Mouse (Mus musculus) stomach, embryonic 15.5 days (tissue): ENCODE measurements at regions not wholly inside any gene's neighbourhood (a gene's known extent, or its start where the extent isn't known, plus 50 kb on each side); places are given as distances from the start of the nearest gene placed in this dataset.

Source experiments
- ATAC-seq: fragments of 200-750 bp; cut with Nextera tagmentation; 2 replicates; pipeline ENCODE4 v1.8.0; 2017; ENCODE audit warnings: low read depth, moderate number of reproducible peaks, moderate TSS enrichment; ENCODE audit not compliant: insufficient read depth, low FRiP score
- H3K27ac ChIP-seq: fragments of 300-500 bp; sonication (generic); 2 replicates; pipeline ENCODE4 v1.5.1; 2015; ENCODE audit warnings: mild to moderate bottlenecking, inconsistent platforms
- H3K27me3 ChIP-seq: fragments of 300-500 bp; sonication (generic); replicated peaks from 2 replicates; pipeline ENCODE4 v1.6.1; 2015; ENCODE audit warnings: inconsistent platforms
- H3K36me3 ChIP-seq: fragments of 300-500 bp; sonication (generic); 2 replicates; pipeline ENCODE4 v1.6.1; 2015; ENCODE audit warnings: inconsistent platforms
- H3K4me1 ChIP-seq: fragments of 300-500 bp; sonication (generic); 2 replicates; pipeline ENCODE4 v1.6.1; 2015; ENCODE audit warnings: inconsistent platforms
- H3K4me2 ChIP-seq: fragments of 300-500 bp; sonication (generic); 2 replicates; pipeline ENCODE4 v1.6.1; 2015; ENCODE audit warnings: mild to moderate bottlenecking, inconsistent platforms
- H3K4me3 ChIP-seq: fragments of 300-500 bp; sonication (generic); replicated peaks from 2 replicates; pipeline ENCODE4 v1.5.1; 2015; ENCODE audit warnings: inconsistent platforms
- H3K9ac ChIP-seq: fragments of 300-500 bp; sonication (generic); 2 replicates; pipeline ENCODE4 v1.6.1; 2015; ENCODE audit warnings: inconsistent platforms
- H3K9me3 ChIP-seq: fragments of 300-500 bp; sonication (generic); 2 replicates; pipeline ENCODE4 v1.6.1; 2016; ENCODE audit warnings: inconsistent platforms
- WGBS: fragments of 180-500 bp; shearing (Covaris S2); methylation state at CpG from one replicate; pipeline ENCODE4 v1.1.7; 2015; 5-methylcytosine and 5-hydroxymethylcytosine counted together

GRCm38 (mm10) chr9:92661938-92662337 is 119.9 kb downstream of the Plod2 start:
- no peak overlapping the region for H3K4me2 ChIP-seq
- H3K27me3 ChIP-seq, result no peaks in the 10 kb centered on the region
- H3K27ac ChIP-seq, result no peak overlapping the region
- WGBS, result 45% methylated on average over 2 of the region's 2 CpGs
- H3K9ac ChIP-seq, result no peak overlapping the region
- ATAC-seq, result peak; percentile 71
- no peaks in the 10 kb centered on the region for H3K36me3 ChIP-seq
- H3K9me3 ChIP-seq, result no peaks in the 10 kb centered on the region
- no peak overlapping the region for H3K4me3 ChIP-seq
- H3K4me1 ChIP-seq, result no peaks in the 10 kb centered on the region

DNA sequence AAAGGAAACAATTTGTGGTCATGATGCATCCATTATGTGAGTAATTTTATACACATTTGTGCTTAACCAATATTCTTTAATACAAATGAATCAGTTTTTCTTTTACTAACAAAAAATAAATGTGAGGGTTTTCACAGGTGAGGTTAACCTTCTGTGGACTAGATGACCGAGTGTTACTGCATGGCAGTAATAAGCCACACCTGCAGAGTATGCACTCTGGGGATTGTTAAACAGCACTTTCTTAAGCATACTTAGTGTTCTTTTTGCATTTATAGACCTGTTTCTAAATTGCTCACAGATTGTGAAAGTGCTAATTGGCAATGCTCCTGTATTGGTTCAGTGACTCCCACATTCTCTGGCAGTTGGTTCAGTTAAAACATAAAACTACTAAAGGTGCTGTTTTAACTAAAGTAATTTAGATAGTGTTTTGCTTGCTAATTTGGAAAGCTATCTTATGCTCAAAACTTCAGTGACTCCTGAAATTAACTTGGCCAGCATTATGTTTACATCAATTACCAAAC is 125.4 kb downstream of the Plod2 start:
- H3K4me2 ChIP-seq, result no peak overlapping the region
- WGBS, result 74% methylated on average over 1 of the region's 1 CpGs
- H3K4me1 ChIP-seq, result no peaks in the 10 kb centered on the region
- H3K9me3 ChIP-seq, result no peaks in the 10 kb centered on the region
- no peaks in the 10 kb centered on the region for H3K27me3 ChIP-seq
- ATAC-seq, result no peak
- H3K36me3 ChIP-seq, result no peaks in the 10 kb centered on the region
- H3K27ac ChIP-seq, result no peak overlapping the region
- H3K4me3 ChIP-seq, result no peak overlapping the region
- no peak overlapping the region for H3K9ac ChIP-seq

GRCm38 (mm10) chr9:92671966-92672365 is 129.9 kb downstream of the Plod2 start:
- H3K4me3 ChIP-seq, result no peak overlapping the region
- no peak overlapping the region for H3K9ac ChIP-seq
- no peaks in the 10 kb centered on the region for H3K4me1 ChIP-seq
- no peaks in the 10 kb centered on the region for H3K36me3 ChIP-seq
- H3K4me2 ChIP-seq, result no peak overlapping the region
- H3K9me3 ChIP-seq, result no peaks in the 10 kb centered on the region
- no peaks in the 10 kb centered on the region for H3K27me3 ChIP-seq
- no peak overlapping the region for H3K27ac ChIP-seq
- 74% methylated on average over 3 of the region's 3 CpGs for WGBS
- ATAC-seq, result no peak

- H3K27ac ChIP-seq, result peak overlapping the region; percentile 68; the same call in 1 of the 2 replicates
- no peak overlapping the region; the same call in 1 of the 2 replicates for H3K4me2 ChIP-seq
- peak; percentile 82 for ATAC-seq
These were observed 152.5 kb downstream of the Plod2 start for GRCm38 (mm10) chr9:92694361-92695016.

GRCm38 (mm10) chr9:92697971-92698370 is 155.9 kb downstream of the Plod2 start:
- Histone ChIP-seq H3K4me3 (no peak overlapping the region), H3K36me3 (no peaks in the 10 kb centered on the region), H3K4me1 (no peaks in the 10 kb centered on the region), H3K27ac (no peak overlapping the region), H3K9me3 (no peaks in the 10 kb centered on the region), H3K9ac (no peak overlapping the region), H3K4me2 (no peak overlapping the region), H3K27me3 (no peaks in the 10 kb centered on the region)
- WGBS, result 58% methylated on average over 3 of the region's 3 CpGs
- ATAC-seq, result no peak

More at GRCm38 (mm10) chr9:92694361-92695016, 152.5 kb downstream of the Plod2 start:
- H3K4me1 ChIP-seq, result no peaks in the 10 kb centered on the region
- no peaks in the 10 kb centered on the region for H3K27me3 ChIP-seq
- no peaks in the 10 kb centered on the region for H3K36me3 ChIP-seq
- no peak overlapping the region for H3K4me3 ChIP-seq
- no peak overlapping the region for H3K9ac ChIP-seq
- no peaks in the 10 kb centered on the region for H3K9me3 ChIP-seq
- 27% methylated on average over 6 of the region's 6 CpGs for WGBS

GRCm38 (mm10) chr9:92704752-92705151 is 162.7 kb downstream of the Plod2 start:
- H3K9ac ChIP-seq, result no peak overlapping the region
- H3K36me3 ChIP-seq, result no peaks in the 10 kb centered on the region
- no peaks in the 10 kb centered on the region for H3K9me3 ChIP-seq
- WGBS, result 74% methylated on average over 2 of the region's 2 CpGs
- H3K4me1 ChIP-seq, result no peaks in the 10 kb centered on the region
- H3K4me2 ChIP-seq, result no peak overlapping the region
- ATAC-seq, result no peak
- H3K27me3 ChIP-seq, result no peaks in the 10 kb centered on the region
- H3K4me3 ChIP-seq, result no peak overlapping the region
- H3K27ac ChIP-seq, result no peak overlapping the region

DNA sequence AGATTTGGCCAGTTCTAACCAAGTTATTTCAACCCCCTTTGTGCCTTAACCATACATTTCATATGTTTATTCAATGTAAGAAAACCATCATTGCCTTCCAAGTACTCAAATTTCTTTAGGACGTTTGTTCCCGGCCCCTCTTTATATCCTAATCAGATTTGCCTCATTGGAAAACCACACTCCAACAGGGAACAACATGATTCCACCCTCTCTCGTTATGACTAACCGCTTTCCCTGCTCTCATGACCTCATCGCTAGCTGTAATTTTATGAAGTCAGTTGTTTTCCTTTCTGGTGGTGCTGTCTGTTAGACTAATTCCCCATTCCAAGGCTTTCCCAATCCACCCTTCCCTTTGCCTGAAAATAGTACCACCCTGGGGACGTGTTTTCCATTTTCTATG is 165.0 kb downstream of the Plod2 start:
- H3K27ac ChIP-seq, result no peak overlapping the region
- no peak overlapping the region for H3K9ac ChIP-seq
- no peak for ATAC-seq
- WGBS, result 72% methylated on average over 6 of the region's 6 CpGs
- no peaks in the 10 kb centered on the region for H3K36me3 ChIP-seq
- H3K4me3 ChIP-seq, result no peak overlapping the region
- H3K27me3 ChIP-seq, result no peaks in the 10 kb centered on the region
- no peak overlapping the region for H3K4me2 ChIP-seq
- no peaks in the 10 kb centered on the region for H3K4me1 ChIP-seq
- no peaks in the 10 kb centered on the region for H3K9me3 ChIP-seq

DNA sequence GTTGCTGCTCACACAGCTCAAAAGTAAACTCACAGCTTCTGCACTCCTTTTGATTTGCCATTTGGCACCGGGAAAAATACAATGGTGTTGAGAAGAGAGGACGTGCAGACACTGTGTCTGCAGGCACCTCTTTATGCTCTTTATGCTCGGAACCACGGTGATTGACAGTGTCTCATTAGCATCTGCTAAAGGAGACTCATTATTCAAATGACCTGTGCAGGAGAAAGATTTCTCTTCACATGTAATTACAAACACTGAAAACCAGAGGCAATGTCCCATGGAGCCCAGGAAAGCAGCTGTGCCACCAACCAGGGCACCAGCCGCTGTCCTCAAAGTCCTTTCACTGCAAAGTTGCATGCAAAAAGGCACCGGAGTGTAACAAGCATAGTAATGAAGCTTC is 175.2 kb downstream of the Plod2 start:
- no peak for ATAC-seq
- H3K27ac ChIP-seq, result no peak overlapping the region
- no peak overlapping the region for H3K4me3 ChIP-seq
- H3K9ac ChIP-seq, result no peak overlapping the region
- H3K9me3 ChIP-seq, result no peaks in the 10 kb centered on the region
- no peaks in the 10 kb centered on the region for H3K27me3 ChIP-seq
- WGBS, result 62% methylated on average over 6 of the region's 6 CpGs
- no peaks in the 10 kb centered on the region for H3K4me1 ChIP-seq
- no peak overlapping the region for H3K4me2 ChIP-seq
- H3K36me3 ChIP-seq, result no peaks in the 10 kb centered on the region

- Histone ChIP-seq H3K27me3 (no peaks in the 10 kb centered on the region), H3K4me2 (no peak overlapping the region), H3K4me1 (no peaks in the 10 kb centered on the region), H3K9ac (no peak overlapping the region), H3K36me3 (no peaks in the 10 kb centered on the region), H3K4me3 (no peak overlapping the region), H3K9me3 (no peaks in the 10 kb centered on the region), H3K27ac (no peak overlapping the region)
- no peak for ATAC-seq
These were observed 176.3 kb downstream of the Plod2 start for GRCm38 (mm10) chr9:92718337-92718736.

GRCm38 (mm10) chr9:92719251-92719650 is 177.2 kb downstream of the Plod2 start:
- Histone ChIP-seq H3K4me2 (no peak overlapping the region), H3K4me3 (no peak overlapping the region), H3K9me3 (no peaks in the 10 kb centered on the region), H3K9ac (no peak overlapping the region), H3K4me1 (no peaks in the 10 kb centered on the region), H3K36me3 (no peaks in the 10 kb centered on the region), H3K27me3 (no peaks in the 10 kb centered on the region), H3K27ac (peak overlapping the region; percentile 38; the same call in 1 of the 2 replicates)
- 45% methylated on average over 6 of the region's 6 CpGs for WGBS
- ATAC-seq, result no peak

- Histone ChIP-seq H3K9ac (no peak overlapping the region), H3K4me1 (no peaks in the 10 kb centered on the region), H3K27ac (no peak overlapping the region), H3K4me3 (no peak overlapping the region), H3K36me3 (no peaks in the 10 kb centered on the region), H3K27me3 (no peaks in the 10 kb centered on the region), H3K9me3 (no peaks in the 10 kb centered on the region), H3K4me2 (no peak overlapping the region)
- WGBS, result 82% methylated on average over 1 of the region's 1 CpGs
- ATAC-seq, result no peak
These were observed 186.8 kb downstream of the Plod2 start for GRCm38 (mm10) chr9:92728864-92729263.

- ATAC-seq, result no peak
- H3K27me3 ChIP-seq, result no peaks in the 10 kb centered on the region
- H3K4me1 ChIP-seq, result no peaks in the 10 kb centered on the region
- no peak overlapping the region for H3K9ac ChIP-seq
- no peak overlapping the region for H3K4me3 ChIP-seq
- 48% methylated on average over 3 of the region's 3 CpGs for WGBS
- no peaks in the 10 kb centered on the region for H3K36me3 ChIP-seq
- H3K4me2 ChIP-seq, result no peak overlapping the region
- H3K27ac ChIP-seq, result no peak overlapping the region
- no peaks in the 10 kb centered on the region for H3K9me3 ChIP-seq
These were observed 189.4 kb downstream of the Plod2 start for GRCm38 (mm10) chr9:92731396-92731795.

DNA sequence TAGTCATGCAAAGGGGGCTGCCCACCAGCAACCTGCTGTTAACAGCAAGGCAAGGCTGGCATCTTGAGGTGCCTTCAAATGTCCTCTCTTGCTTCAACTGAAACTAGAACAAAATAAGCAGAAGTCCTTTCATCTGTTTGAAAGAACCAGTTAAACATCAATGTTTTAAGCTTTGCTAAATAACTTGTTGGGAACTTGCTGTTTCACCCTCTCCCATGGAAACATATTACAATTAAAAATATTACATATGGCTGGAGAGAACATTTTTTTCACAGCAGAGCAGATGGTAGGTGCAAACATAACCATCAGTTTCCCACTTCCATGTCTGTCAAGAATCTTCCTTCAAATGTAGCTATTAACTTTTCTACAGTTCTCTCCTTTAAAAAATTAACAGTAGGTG is 225.5 kb downstream of the Plod2 start:
- Histone ChIP-seq H3K36me3 (no peaks in the 10 kb centered on the region), H3K27ac (no peak overlapping the region), H3K4me1 (no peaks in the 10 kb centered on the region), H3K27me3 (no peaks in the 10 kb centered on the region), H3K9me3 (no peaks in the 10 kb centered on the region), H3K4me2 (no peak overlapping the region), H3K9ac (no peak overlapping the region), H3K4me3 (no peak overlapping the region)
- no peak for ATAC-seq
